Mouse (Mus musculus): ENCODE data around the gene Lats2. TPM values are rescaled to one million over a fixed set of nuclear protein-coding genes. Genes with fewer than 3 reads are reported as not detected.
"Not testable (repeated sequence)": the region's sequence is repeated elsewhere in the genome, so short reads cannot be mapped to it uniquely, and the experiment has no call there.

Lats2 gene
- total RNA-seq, 2 experiments from 2014 or later, result 33.5 to 38.9 TPM

- no peak for ATAC-seq (replicated peaks; ENCODE audit: low FRiP score, poor library complexity, severe bottlenecking)
Observed at GRCm38 (mm10) chr14:57701915-57702477, 56.2 kb downstream of the Lats2 start.

- no peak for ATAC-seq (replicated peaks; ENCODE audit: low FRiP score, poor library complexity, severe bottlenecking)
Observed at GRCm38 (mm10) chr14:57699461-57699970, 58.7 kb downstream of the Lats2 start.

GRCm38 (mm10) chr14:57699016-57699415 lies 59.2 kb downstream of the Lats2 start:
- no peak for ATAC-seq (replicated peaks; ENCODE audit: low FRiP score, poor library complexity, severe bottlenecking)

- ATAC-seq (replicated peaks; ENCODE audit: low FRiP score, poor library complexity, severe bottlenecking), result no peak
Observed at GRCm38 (mm10) chr14:57696066-57696465, 62.1 kb downstream of the Lats2 start.

- no peak for ATAC-seq (replicated peaks; ENCODE audit: low FRiP score, poor library complexity, severe bottlenecking)
Observed at GRCm38 (mm10) chr14:57695550-57695949, 62.6 kb downstream of the Lats2 start.

GRCm38 (mm10) chr14:57694246-57694645 lies 63.9 kb downstream of the Lats2 start:
- ATAC-seq (replicated peaks; ENCODE audit: low FRiP score, poor library complexity, severe bottlenecking), result no peak

- ATAC-seq (replicated peaks; ENCODE audit: low FRiP score, poor library complexity, severe bottlenecking), result peak; percentile 97
Observed at GRCm38 (mm10) chr14:57692517-57693130, 65.6 kb downstream of the Lats2 start.

GRCm38 (mm10) chr14:57691316-57691715 lies 66.9 kb downstream of the Lats2 start:
- no peak for ATAC-seq (replicated peaks; ENCODE audit: low FRiP score, poor library complexity, severe bottlenecking)

- ATAC-seq (replicated peaks; ENCODE audit: low FRiP score, poor library complexity, severe bottlenecking), result no peak
Observed at GRCm38 (mm10) chr14:57690681-57691080, 67.5 kb downstream of the Lats2 start.

GRCm38 (mm10) chr14:57688066-57688465 lies 70.1 kb downstream of the Lats2 start:
- ATAC-seq (replicated peaks; ENCODE audit: low FRiP score, poor library complexity, severe bottlenecking), result not testable (repeated sequence)

GRCm38 (mm10) chr14:57687441-57687840 lies 70.7 kb downstream of the Lats2 start:
- ATAC-seq (replicated peaks; ENCODE audit: low FRiP score, poor library complexity, severe bottlenecking), result no peak

- ATAC-seq (replicated peaks; ENCODE audit: low FRiP score, poor library complexity, severe bottlenecking), result no peak
Observed at GRCm38 (mm10) chr14:57686647-57687046, 71.5 kb downstream of the Lats2 start.

GRCm38 (mm10) chr14:57684579-57684978 lies 73.6 kb downstream of the Lats2 start:
- peak; percentile 74 for ATAC-seq (replicated peaks; ENCODE audit: low FRiP score, poor library complexity, severe bottlenecking)

GRCm38 (mm10) chr14:57682751-57683150 lies 75.4 kb downstream of the Lats2 start:
- no peak for ATAC-seq (replicated peaks; ENCODE audit: low FRiP score, poor library complexity, severe bottlenecking)

GRCm38 (mm10) chr14:57679958-57680535 lies 78.1 kb downstream of the Lats2 start:
- peak; percentile 80 for ATAC-seq (replicated peaks; ENCODE audit: low FRiP score, poor library complexity, severe bottlenecking)

GRCm38 (mm10) chr14:57679523-57679922 lies 78.7 kb downstream of the Lats2 start:
- ATAC-seq (replicated peaks; ENCODE audit: low FRiP score, poor library complexity, severe bottlenecking), result peak; percentile 36

GRCm38 (mm10) chr14:57675481-57675880 lies 82.7 kb downstream of the Lats2 start:
- no peak for ATAC-seq (replicated peaks; ENCODE audit: low FRiP score, poor library complexity, severe bottlenecking)

- ATAC-seq (replicated peaks; ENCODE audit: low FRiP score, poor library complexity, severe bottlenecking), result peak; percentile 27; the same call in 1 of the 2 replicates
Observed at GRCm38 (mm10) chr14:57665628-57665950, 92.6 kb downstream of the Lats2 start.

- peak; percentile 88 for ATAC-seq (replicated peaks; ENCODE audit: low FRiP score, poor library complexity, severe bottlenecking)
Observed at GRCm38 (mm10) chr14:57664822-57665627, 93.2 kb downstream of the Lats2 start, which contains the start of gene Xpo4. Xpo4 (minus strand) TSS chr14:57665430.

GRCm38 (mm10) chr14:57664311-57664821 lies 93.8 kb downstream of the Lats2 start:
- peak; percentile 67 for ATAC-seq (replicated peaks; ENCODE audit: low FRiP score, poor library complexity, severe bottlenecking)
